Mouse (Mus musculus) adrenal gland, postnatal 25 days (tissue): ENCODE data around the gene Tbcd. TPM values are rescaled to one million over a fixed set of nuclear protein-coding genes. Genes with fewer than 3 reads are reported as not detected.
"Not testable (repeated sequence)": the region's sequence is repeated elsewhere in the genome, so short reads cannot be mapped to it uniquely, and the experiment has no call there.

Experiments
- DNase-seq: peaks from one replicate; pipeline ENCODE4 v3.0.0; 2021; ENCODE audit warnings: mixed read lengths
- total RNA-seq: library from RNA; stranded (reverse); gene quantifications from 2 replicates; pipeline ENCODE4 v1.2.3, GENCODE M21; 2021

Gene Tbcd
- total RNA-seq, 1 experiment from 2014 or later = 40.4 TPM

DNA sequence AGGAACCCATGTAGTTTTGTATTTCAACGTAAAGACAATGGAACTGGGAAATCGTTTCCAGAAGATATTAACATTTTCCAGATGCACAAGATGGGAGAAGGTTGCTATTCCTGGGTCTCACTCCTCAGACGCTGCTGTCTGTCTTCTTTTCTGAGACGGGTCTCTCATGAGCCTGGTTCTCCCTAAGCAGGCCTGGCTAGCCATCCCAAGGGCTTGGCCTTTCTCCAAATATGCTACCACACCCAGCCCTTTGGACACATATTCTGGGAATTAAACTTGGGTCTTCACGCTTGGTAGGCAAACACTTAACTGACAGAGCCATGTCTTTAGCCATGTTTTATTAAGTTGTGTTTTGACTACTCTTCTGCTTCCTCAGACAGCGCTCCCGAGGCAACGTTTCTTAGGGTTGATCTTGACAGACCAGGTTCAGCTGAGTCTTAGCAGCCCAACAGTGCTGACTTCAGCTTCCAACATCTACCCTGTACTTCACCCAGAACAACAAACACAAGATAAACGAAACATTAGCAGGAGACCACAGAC is 202.7 kb downstream of the Tbcd start:
- no peak for DNase-seq

DNA sequence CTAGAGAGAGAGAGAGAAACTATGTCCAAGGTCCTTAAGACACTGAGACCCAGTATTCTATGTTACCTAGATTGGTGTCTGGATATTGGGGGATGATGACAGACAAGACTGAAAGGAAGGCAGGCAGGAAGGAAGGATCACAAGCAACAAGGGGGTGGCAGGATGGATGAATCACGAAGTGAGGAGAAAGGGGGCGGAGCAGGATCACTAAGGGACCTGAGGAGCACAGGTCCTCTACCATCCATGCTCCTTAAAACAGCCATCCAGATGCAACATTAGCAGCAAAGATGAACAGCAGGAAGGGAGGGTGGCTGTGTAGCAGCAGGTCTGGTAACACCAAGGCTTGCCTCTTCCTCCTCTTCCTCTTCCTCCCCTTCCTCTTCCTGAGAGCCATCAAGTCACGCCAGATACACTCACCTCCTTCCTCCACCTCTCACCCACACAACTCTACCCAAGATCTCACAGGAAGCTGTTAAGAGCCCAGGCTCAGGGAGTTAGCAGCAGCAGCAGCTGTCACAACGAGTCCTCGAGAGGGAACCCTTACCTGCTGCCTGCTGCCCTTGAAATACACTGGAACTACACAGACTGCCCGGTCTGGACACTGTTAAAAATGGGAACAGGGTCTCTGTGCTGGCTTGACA is 203.5 kb downstream of the Tbcd start:
- no peak for DNase-seq

DNA sequence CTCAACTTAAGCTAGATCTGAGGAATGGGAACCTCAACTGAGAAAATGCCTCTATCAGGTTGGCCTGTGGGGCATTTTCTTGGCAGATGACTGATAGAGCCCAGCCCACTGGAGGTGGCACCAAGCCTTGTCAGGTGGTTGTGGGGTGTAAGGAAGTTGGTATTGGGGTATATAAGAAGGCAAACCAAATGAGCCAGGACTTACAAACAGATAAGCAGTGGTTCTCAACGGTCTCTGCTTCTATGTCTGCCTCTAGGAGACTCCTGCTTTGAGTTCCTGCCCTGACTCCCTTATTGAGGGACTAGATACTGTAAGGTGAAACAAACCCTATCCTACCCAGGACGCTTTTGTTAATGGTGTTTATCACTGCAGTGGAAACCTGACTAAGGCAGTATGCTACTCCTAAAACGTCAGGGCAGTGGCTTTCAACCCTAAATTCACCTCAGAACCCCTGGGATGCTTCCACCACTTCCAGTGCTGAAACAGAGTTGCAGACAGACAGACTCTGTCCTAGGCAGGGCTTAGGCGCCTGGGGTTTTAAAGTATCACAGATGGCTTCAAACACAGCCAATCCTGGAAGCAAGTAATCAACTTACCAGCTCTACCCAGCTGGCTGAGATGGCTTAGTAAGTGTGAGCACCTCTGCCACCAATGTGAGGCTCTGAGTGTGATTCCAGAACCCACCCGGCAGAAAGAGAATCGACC is 204.2 kb downstream of the Tbcd start:
- no peak for DNase-seq

DNA sequence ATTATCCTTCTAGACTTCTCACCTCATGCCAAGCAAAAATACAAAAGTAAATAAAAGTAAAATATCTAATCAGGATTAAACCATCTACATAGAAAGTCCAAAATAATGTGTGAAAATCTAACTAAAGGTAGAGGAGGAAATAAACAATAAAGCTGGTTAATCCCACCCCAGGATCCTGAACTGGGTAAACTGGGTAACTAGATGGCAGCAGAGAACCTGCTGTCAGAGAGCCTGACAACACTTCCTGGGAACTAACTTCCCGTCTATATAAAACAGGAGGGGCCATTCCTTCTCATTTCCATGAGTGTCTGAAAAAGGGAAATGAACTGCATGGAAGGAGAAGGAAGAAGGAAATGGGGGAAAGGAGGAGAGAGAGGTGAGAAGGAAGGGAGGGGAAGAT is 206.4 kb downstream of the Tbcd start:
- DNase-seq = no peak

GRCm38 (mm10) chr11:121660604-121661003 is 208.9 kb downstream of the Tbcd start:
- not testable (repeated sequence) for DNase-seq

GRCm38 (mm10) chr11:121661116-121661515 is 209.4 kb downstream of the Tbcd start:
- no peak for DNase-seq

Other genes with a start within 250 kb of the Tbcd start
- 9.2 and 17.1 TPM in 2 replicates for gene Hexdc, start 247.5 kb upstream of the Tbcd start, total RNA-seq
- 25.0 and 26.2 TPM in 2 replicates for gene Ogfod3, start 247.2 kb upstream of the Tbcd start, total RNA-seq
- gene Cybc1, start 222.6 kb upstream of the Tbcd start, total RNA-seq = 21.1 and 24.8 TPM in 2 replicates
- gene Narf, start 214.7 kb upstream of the Tbcd start, total RNA-seq = 23.4 and 33.1 TPM in 2 replicates
- gene Foxk2, start 192.0 kb upstream of the Tbcd start, total RNA-seq = 38.7 and 51.6 TPM in 2 replicates
- gene Wdr45b, start 97.5 kb upstream of the Tbcd start, total RNA-seq = 50.2 and 68.6 TPM in 2 replicates
- 5.9 and 7.6 TPM in 2 replicates for gene Rab40b, start 63.7 kb upstream of the Tbcd start, total RNA-seq
- 14.3 and 18.6 TPM in 2 replicates for gene Fn3krp, start 30.5 kb upstream of the Tbcd start, total RNA-seq
- gene Fn3k, start 17.0 kb upstream of the Tbcd start, total RNA-seq = 5.2 and 5.6 TPM in 2 replicates
- gene Zfp750, start 67.4 kb downstream of the Tbcd start, total RNA-seq = 0.43 and 0.57 TPM in 2 replicates
- 14.9 and 16.9 TPM in 2 replicates for gene B3gntl1, start 221.2 kb downstream of the Tbcd start, total RNA-seq
- 27.6 and 33.6 TPM in 2 replicates for gene Metrnl, start 249.6 kb downstream of the Tbcd start, total RNA-seq